Mouse (Mus musculus) bone marrow macrophage, adult 2 months (primary cell): ENCODE results near the gene Fam53a. TPM values are rescaled to one million over a fixed set of nuclear protein-coding genes. Genes with fewer than 3 reads are reported as not detected.

Experiments
- H3K27ac ChIP-seq: 2 replicates; pipeline ENCODE4 v1.5.1; 2012; ENCODE audit warnings: low read depth, low read length; ENCODE audit not compliant: insufficient read depth
- H3K4me1 ChIP-seq: 2 replicates; pipeline ENCODE4 v1.6.1; 2012; ENCODE audit warnings: low read length; ENCODE audit not compliant: control insufficient read depth, insufficient read depth
- H3K4me3 ChIP-seq: 2 replicates; pipeline ENCODE4 v1.5.1; 2012; ENCODE audit warnings: mild to moderate bottlenecking, low read length, moderate library complexity; ENCODE audit not compliant: insufficient read depth
- CTCF ChIP-seq: IDR thresholded peaks from 2 replicates; pipeline ENCODE4 v1.5.1; 2012; ENCODE audit warnings: low read depth, mild to moderate bottlenecking, low read length, moderate library complexity
- POLR2A ChIP-seq: IDR thresholded peaks from 2 replicates; pipeline ENCODE4 v1.6.1; 2012; ENCODE audit warnings: mild to moderate bottlenecking, low read depth, low read length, borderline replicate concordance
- polyA plus RNA-seq: library from polyadenylated mRNA; stranded (reverse); fragments of >200 nt; gene quantifications from 2 replicates; pipeline ENCODE4 v1.2.4, GENCODE M21; 2012; ENCODE audit not compliant: missing spikeins, insufficient read depth, insufficient read length

The Fam53a gene
- polyA plus RNA-seq, 1 experiment = 17.8 TPM

- peak overlapping the region; percentile 68; the same call in 1 of the 2 replicates for H3K27ac ChIP-seq
- TF ChIP-seq POLR2A (no peak), CTCF (no peak)
- peak overlapping the region; percentile 97 for H3K4me3 ChIP-seq
- peaks cover 14% of the 10 kb centered on the region for H3K4me1 ChIP-seq
These were observed 27.3 kb upstream of the Fam53a start for GRCm38 (mm10) chr5:33656739-33657138.

DNA sequence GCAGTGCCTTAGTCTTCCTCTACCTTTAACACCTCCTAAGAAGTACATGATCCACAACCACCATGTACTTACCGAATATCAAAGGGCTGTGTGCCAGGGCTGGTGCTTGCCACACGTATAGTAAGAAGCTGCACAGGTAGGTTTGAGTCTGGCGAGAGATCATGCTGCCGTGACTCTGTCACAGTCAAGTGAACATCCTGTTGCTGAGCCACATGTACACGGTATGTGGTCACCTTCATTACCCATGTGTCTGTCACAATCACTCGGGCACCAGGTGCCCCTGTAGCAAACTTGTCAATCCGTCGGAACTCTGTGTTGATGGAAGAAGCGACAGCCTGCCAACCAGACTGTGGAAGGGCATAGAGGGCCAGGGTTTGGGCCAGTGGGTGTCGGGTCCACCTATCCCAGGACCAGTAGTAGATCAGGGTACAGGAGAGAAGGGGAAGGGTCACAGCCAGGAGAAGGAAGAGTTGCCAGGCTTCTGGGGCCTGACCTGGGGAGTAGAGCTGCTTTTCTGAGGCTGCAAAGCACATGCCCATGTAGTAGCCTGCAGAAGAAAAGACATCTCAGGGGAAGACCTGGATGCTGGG is 25.9 kb upstream of the Fam53a start:
- TF ChIP-seq POLR2A (no peak), CTCF (no peak)
- Histone ChIP-seq H3K4me1 (peaks cover 19% of the 10 kb centered on the region), H3K4me3 (no peak overlapping the region), H3K27ac (no peak overlapping the region)

- no peak overlapping the region for H3K27ac ChIP-seq
- no peak for TF ChIP-seq POLR2A
- no peak for TF ChIP-seq CTCF
- H3K4me3 ChIP-seq = no peak overlapping the region
- H3K4me1 ChIP-seq = peaks cover 24% of the 10 kb centered on the region
These were observed 25.0 kb upstream of the Fam53a start for GRCm38 (mm10) chr5:33654424-33654823.

GRCm38 (mm10) chr5:33652783-33653173 is 23.3 kb upstream of the Fam53a start:
- H3K4me1 ChIP-seq = peaks cover 24% of the 10 kb centered on the region
- TF ChIP-seq POLR2A (no peak), CTCF (no peak)
- H3K4me3 ChIP-seq = peak overlapping the region; percentile 28; the same call in 1 of the 2 replicates
- no peak overlapping the region for H3K27ac ChIP-seq

DNA sequence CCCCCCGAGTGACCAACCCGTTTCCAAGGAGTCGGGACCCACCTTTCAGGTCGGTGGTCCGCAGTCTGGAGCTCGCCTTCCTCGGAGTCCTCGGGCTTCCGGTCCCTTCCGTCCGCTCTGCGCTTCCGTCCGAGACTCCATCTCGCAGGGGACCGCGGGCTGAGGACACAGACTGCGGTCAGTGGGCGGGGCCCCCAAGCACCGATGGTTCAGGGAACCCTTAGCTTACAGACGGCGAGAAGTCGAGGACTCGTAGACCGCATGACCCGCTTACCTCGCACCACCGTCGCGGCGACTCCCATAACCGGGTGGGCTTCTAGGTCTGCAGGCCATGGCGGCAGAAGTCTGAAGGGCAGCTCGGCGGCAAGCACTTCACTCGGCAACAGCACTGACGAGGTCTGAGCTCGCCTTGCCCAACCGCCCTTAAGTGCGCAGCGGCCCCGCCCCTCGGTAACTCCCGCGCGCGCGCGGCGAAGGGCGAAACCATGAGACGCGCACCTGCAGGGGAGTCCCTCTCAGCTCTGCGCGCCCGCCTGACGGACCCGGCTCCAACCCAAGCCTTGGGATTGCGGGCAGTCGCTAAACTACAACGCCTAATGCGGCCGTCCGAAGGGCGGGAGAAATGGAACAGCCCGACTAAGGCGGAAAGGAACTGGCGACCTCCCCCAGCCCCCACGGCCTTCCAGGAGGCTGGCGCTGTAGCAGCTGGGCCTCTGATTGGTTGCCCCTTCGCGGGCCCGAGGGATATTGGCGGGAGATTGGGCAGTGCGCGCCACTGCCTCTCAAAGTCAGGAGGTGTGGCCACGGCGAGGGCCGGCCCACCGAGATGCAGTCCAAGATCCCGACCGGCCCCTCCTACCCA is 22.7 kb upstream of the Fam53a start, which contains the start of gene Slbp:
Gene Slbp, minus strand, starts transcription at position 654 of the 862 bp plus-strand sequence.
- Histone ChIP-seq H3K4me1 (peaks cover 24% of the 10 kb centered on the region), H3K4me3 (peak within 1 kb of the TSS; percentile 79)
- TF ChIP-seq POLR2A (no peak), CTCF (no peak)

GRCm38 (mm10) chr5:33651541-33651920 is 22.1 kb upstream of the Fam53a start:
- Histone ChIP-seq H3K4me3 (peak overlapping the region; percentile 79), H3K4me1 (peaks cover 21% of the 10 kb centered on the region), H3K27ac (peak overlapping the region; percentile 91)
- no peak for TF ChIP-seq CTCF
- no peak for TF ChIP-seq POLR2A

More for the DNA sequence above, 22.7 kb upstream of the Fam53a start, which contains the start of gene Slbp:
- H3K27ac ChIP-seq = peak within 1 kb of the TSS; percentile 91

DNA sequence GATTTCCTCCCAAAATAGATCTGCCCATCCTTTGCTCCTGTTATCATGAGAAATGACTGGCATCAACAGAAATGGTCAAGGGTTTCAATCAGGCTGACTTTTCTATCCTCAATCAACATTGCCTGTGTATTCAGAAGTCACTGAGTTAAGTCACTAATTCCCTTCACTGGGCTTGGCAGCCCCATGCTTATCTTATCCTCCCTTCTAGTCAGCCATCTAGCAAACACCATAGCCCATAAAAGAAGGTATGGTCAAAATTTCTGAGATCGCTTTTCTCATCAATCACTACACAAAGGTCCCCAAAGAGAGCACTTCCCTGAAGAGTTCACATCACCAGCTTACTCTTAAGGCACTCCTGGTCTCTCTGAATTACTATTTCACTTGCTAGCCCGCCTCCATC is 21.6 kb upstream of the Fam53a start:
- no peak overlapping the region; the same call in 1 of the 2 replicates for H3K27ac ChIP-seq
- peak overlapping the region; percentile 79 for H3K4me3 ChIP-seq
- H3K4me1 ChIP-seq = peaks cover 17% of the 10 kb centered on the region
- TF ChIP-seq POLR2A (no peak), CTCF (no peak)

DNA sequence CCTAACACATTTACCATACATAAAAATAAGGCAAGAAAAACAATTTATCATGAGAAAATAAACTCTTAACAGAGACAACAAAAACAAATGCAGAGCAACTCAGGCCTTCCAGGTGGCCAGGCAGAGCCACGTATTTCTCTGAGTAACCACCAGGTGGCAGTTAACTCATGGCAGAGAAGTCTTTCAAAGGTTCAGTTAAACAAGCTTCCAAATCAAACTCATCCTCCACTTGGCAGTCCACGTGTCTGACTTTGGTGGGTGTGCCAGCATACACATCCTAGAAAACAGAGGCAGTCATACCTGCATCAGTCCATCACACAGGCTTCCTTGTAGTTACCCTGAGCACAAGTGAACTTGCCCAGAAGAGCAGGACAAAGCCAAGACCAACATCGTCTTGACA is 11.2 kb upstream of the Fam53a start:
- H3K4me3 ChIP-seq = no peak overlapping the region
- no peaks in the 10 kb centered on the region for H3K4me1 ChIP-seq
- H3K27ac ChIP-seq = no peak overlapping the region
- TF ChIP-seq POLR2A (no peak), CTCF (0 out of 2 replicates have a peak, but pooled peaks have one; percentile 35)

DNA sequence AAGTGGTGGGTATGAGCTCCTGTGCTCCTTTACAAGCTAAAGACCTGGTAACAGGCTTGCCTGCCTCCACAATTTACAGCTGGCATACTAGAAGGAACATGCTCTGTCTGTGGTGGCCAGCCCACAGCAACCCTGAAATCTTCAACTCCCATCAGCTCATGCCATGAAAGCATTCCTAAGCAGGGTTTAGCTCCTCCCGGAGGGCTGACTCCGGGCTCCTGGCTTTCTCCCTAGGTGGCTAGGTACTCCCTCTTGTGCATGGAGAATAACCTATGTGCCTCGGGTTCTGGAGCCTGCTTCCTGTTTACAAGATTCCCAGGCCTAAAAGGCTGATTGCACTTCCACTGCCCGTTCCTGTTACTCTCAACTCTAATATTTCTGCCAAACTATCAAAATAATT is 9.4 kb upstream of the Fam53a start:
- TF ChIP-seq CTCF (no peak), POLR2A (no peak)
- Histone ChIP-seq H3K4me3 (no peak overlapping the region), H3K4me1 (no peaks in the 10 kb centered on the region; the same call in 1 of the 2 replicates), H3K27ac (no peak overlapping the region)

GRCm38 (mm10) chr5:33637606-33638350 is 8.3 kb upstream of the Fam53a start:
- TF ChIP-seq POLR2A = no peak
- TF ChIP-seq CTCF = no peak
- Histone ChIP-seq H3K4me3 (no peak overlapping the region), H3K4me1 (no peaks in the 10 kb centered on the region; the same call in 1 of the 2 replicates), H3K27ac (no peak overlapping the region)
